Mouse (Mus musculus) left cerebral cortex, postnatal 25 days (tissue): ENCODE results near the gene Tnrc18. TPM values are rescaled to one million over a fixed set of nuclear protein-coding genes. Genes with fewer than 3 reads are reported as not detected.

ENCODE experiments used
- DNase-seq, 2 experiments: peaks; one replicate each; pipeline ENCODE4 v3.0.0; 2022; ENCODE audit warnings: low spot score in 2 of 2, mixed read lengths in 1 of 2
- intact Hi-C: fragments of 180-260 bp; cut with DNase I; formaldehyde crosslinking; loops from one replicate; pipeline ENCODE4 v1.15.1; 2025
- total RNA-seq, 2 experiments: library from RNA; stranded (reverse); gene quantifications; 2 replicates each; pipeline ENCODE4 v1.2.3; 2021

Tnrc18 gene
- total RNA-seq, 2 experiments from 2014 or later: 114 to 125 TPM

- DNase-seq: peak; percentile 40 to 47
- intact Hi-C loops: loop anchor here (2.0 kb wide), 1 partner anchor 44 kb away; no protein-coding TSS in a partner anchor
These were observed 4.3 kb downstream of the Tnrc18 start for GRCm38 (mm10) chr5:142812976-142813721.

GRCm38 (mm10) chr5:142812621-142812975, 4.9 kb downstream of the Tnrc18 start:
- intact Hi-C loops: loop anchor here (2.0 kb wide), 1 partner anchor 44 kb away; no protein-coding TSS in a partner anchor
- no peak for DNase-seq

- intact Hi-C loops: loop anchor here (2.0 kb wide), 1 partner anchor 43 kb away; no protein-coding TSS in a partner anchor
- no peak for DNase-seq
These were observed 5.5 kb downstream of the Tnrc18 start for GRCm38 (mm10) chr5:142811870-142812443.

- peak in 1 of 2 experiments; percentile 52 for DNase-seq
- intact Hi-C loops: no loop called here
These were observed 6.5 kb downstream of the Tnrc18 start for GRCm38 (mm10) chr5:142810710-142811599.

- DNase-seq: no peak
- intact Hi-C loops: no loop called here
These were observed 9.8 kb downstream of the Tnrc18 start for GRCm38 (mm10) chr5:142807661-142808060.

GRCm38 (mm10) chr5:142803746-142804145, 13.7 kb downstream of the Tnrc18 start:
- intact Hi-C loops: no loop called here

GRCm38 (mm10) chr5:142802884-142803283, 14.6 kb downstream of the Tnrc18 start:
- no peak for DNase-seq
- intact Hi-C loops: no loop called here

More at GRCm38 (mm10) chr5:142803746-142804145, 13.7 kb downstream of the Tnrc18 start:
- no peak for DNase-seq

GRCm38 (mm10) chr5:142801977-142802376, 15.5 kb downstream of the Tnrc18 start:
- intact Hi-C loops: no loop called here
- no peak for DNase-seq

- intact Hi-C loops: no loop called here
- no peak for DNase-seq
These were observed 16.8 kb downstream of the Tnrc18 start for GRCm38 (mm10) chr5:142800656-142801055.

GRCm38 (mm10) chr5:142800198-142800597, 17.3 kb downstream of the Tnrc18 start:
- DNase-seq: no peak
- intact Hi-C loops: no loop called here

- no peak for DNase-seq
- intact Hi-C loops: no loop called here
These were observed 18.2 kb downstream of the Tnrc18 start for GRCm38 (mm10) chr5:142799259-142799658.

GRCm38 (mm10) chr5:142798190-142798589, 19.3 kb downstream of the Tnrc18 start:
- intact Hi-C loops: no loop called here

GRCm38 (mm10) chr5:142797620-142798019, 19.8 kb downstream of the Tnrc18 start:
- intact Hi-C loops: no loop called here

More at GRCm38 (mm10) chr5:142798190-142798589, 19.3 kb downstream of the Tnrc18 start:
- no peak for DNase-seq

GRCm38 (mm10) chr5:142796921-142797320, 20.5 kb downstream of the Tnrc18 start:
- DNase-seq: no peak

More at GRCm38 (mm10) chr5:142797620-142798019, 19.8 kb downstream of the Tnrc18 start:
- no peak for DNase-seq

GRCm38 (mm10) chr5:142794582-142794981, 22.9 kb downstream of the Tnrc18 start:
- intact Hi-C loops: no loop called here
- no peak for DNase-seq

More at GRCm38 (mm10) chr5:142796921-142797320, 20.5 kb downstream of the Tnrc18 start:
- intact Hi-C loops: no loop called here

GRCm38 (mm10) chr5:142794161-142794560, 23.3 kb downstream of the Tnrc18 start:
- intact Hi-C loops: no loop called here
- peak in 1 of 2 experiments; percentile 38 for DNase-seq

GRCm38 (mm10) chr5:142792594-142792993, 24.9 kb downstream of the Tnrc18 start:
- intact Hi-C loops: no loop called here
- DNase-seq: no peak

- DNase-seq: no peak
- intact Hi-C loops: no loop called here
These were observed 29.2 kb downstream of the Tnrc18 start for GRCm38 (mm10) chr5:142788279-142788678.

GRCm38 (mm10) chr5:142787304-142787905, 30.1 kb downstream of the Tnrc18 start:
- intact Hi-C loops: no loop called here
- no peak for DNase-seq
